Mouse (Mus musculus): Measurements from ENCODE around the gene Tet3.

DNA sequence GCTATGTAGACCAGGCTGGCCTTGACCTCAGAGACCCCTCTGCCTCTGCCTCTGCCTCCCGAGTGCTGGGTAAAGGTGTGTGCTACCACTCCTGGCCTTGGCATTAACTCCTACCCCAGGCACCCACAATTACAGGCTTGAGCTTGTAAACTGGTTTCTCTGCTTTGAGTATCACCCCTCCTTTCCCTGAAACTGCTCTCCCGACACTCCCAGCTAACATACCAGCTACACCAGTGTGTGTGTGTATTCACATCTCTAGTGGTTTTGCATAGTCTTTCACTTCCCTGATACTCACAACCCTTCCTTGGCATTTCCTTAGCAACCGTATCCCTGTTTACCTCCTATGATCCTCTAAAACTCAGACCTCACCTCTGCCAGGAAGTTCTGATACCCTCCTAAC, 59.1 kb downstream of the Tet3 start:
- TF ChIP-seq CTCF (IDR thresholded peaks at IDR 0.05; ENCODE audit: low read depth, low read length) (no peak), POLR2A (IDR thresholded peaks at IDR 0.05; ENCODE audit: borderline replicate concordance, low read depth, low read length) (no peak)
